Mouse (Mus musculus): ENCODE results near the gene Cacng4. TPM values are rescaled to one million over a fixed set of nuclear protein-coding genes. Genes with fewer than 3 reads are reported as not detected.

Gene Cacng4
- polyA plus RNA-seq, 1 experiment: 2.3 TPM

DNA sequence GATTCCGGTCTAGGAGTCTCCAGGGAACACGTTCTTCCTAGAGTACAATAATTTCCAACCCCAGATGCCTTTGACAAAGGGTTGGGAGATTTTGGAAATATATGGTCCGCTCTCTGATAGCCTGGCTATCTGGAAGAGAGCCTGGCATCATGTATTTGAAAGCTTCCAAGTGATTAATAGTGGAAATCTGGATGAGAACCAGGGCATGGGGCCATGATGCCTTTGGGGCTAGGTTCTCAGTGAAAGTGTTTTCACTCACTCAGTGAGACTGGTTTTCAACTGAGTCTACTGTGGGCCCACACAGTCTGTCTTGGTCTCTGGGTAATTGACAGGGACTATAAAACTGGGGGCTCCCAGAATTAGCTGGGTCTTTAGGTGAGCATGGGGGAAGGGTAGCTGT, 7.6 kb upstream of the Cacng4 start:
- H3K4me3 ChIP-seq (ENCODE audit: control insufficient read depth, low read depth, low read length): no peak overlapping the region
- H3K27ac ChIP-seq (ENCODE audit: control insufficient read depth, insufficient read depth, low read depth, low read length): no peak overlapping the region
- TF ChIP-seq POLR2A (IDR thresholded peaks at IDR 0.05; ENCODE audit: control insufficient read depth, low read depth, low read length): no peak
- TF ChIP-seq CTCF (IDR thresholded peaks at IDR 0.05; ENCODE audit: control insufficient read depth, insufficient read depth, insufficient replicate concordance, low read depth, low read length): no peak
- no peaks in the 10 kb centered on the region for H3K27me3 ChIP-seq (ENCODE audit: control insufficient read depth, insufficient read depth, low read length)
- H3K36me3 ChIP-seq (ENCODE audit: control insufficient read depth, insufficient read depth, low read length): no peaks in the 10 kb centered on the region
- no peaks in the 10 kb centered on the region for H3K4me1 ChIP-seq (ENCODE audit: control insufficient read depth, insufficient read depth, low read length)

DNA sequence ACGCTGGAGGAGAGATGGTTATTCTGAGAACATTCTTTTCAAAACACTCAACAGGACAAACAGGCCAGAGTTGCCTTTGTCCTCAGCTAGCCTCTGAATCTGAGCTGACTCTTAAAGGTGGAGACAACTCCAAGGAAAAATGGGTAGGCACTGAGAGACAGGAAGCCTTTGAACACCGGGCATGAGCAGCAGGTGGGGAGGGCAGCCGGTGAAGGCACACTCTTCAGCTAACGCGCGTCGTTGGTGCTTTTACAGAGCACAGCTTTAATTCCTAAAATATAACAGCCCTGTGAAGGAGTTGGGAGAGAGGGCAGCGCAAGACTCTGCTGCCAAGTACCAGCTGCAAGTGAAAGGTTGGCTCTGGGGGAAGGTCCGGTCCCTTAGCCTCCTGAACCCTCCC, 5.0 kb upstream of the Cacng4 start:
- TF ChIP-seq POLR2A (IDR thresholded peaks at IDR 0.05; ENCODE audit: control insufficient read depth, low read depth, low read length): no peak
- TF ChIP-seq CTCF (IDR thresholded peaks at IDR 0.05; ENCODE audit: control insufficient read depth, insufficient read depth, insufficient replicate concordance, low read depth, low read length): no peak
- Histone ChIP-seq H3K27ac (ENCODE audit: control insufficient read depth, insufficient read depth, low read depth, low read length) (no peak overlapping the region), H3K36me3 (ENCODE audit: control insufficient read depth, insufficient read depth, low read length) (no peaks in the 10 kb centered on the region), H3K27me3 (ENCODE audit: control insufficient read depth, insufficient read depth, low read length) (no peaks in the 10 kb centered on the region; the same call in 1 of the 2 replicates), H3K4me3 (ENCODE audit: control insufficient read depth, low read depth, low read length) (no peak overlapping the region), H3K4me1 (ENCODE audit: control insufficient read depth, insufficient read depth, low read length) (peaks cover 4% of the 10 kb centered on the region)

DNA sequence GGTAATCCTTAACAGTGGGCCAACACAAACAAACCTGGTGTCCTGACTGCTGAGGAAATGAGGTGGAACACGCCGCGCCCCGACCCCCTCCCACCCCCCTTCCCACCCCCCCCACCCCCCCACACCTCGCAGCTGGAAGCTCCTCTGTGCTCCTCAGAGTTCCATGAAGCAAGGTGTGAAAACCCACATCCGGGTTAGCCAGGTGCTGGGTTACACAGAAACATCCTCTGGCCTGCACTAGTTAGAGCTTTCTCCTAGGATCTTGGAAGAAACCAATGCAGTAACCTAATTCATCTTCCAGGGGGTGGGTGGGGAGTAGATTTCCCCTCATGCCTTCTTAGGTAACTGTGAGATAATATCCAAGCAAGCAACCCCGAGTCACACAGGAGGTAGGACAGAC, 2.0 kb upstream of the Cacng4 start:
- H3K27me3 ChIP-seq (ENCODE audit: control insufficient read depth, insufficient read depth, low read length): peaks cover 4% of the 10 kb centered on the region
- no peak overlapping the region for H3K27ac ChIP-seq (ENCODE audit: control insufficient read depth, insufficient read depth, low read depth, low read length)
- peaks cover 4% of the 10 kb centered on the region for H3K4me1 ChIP-seq (ENCODE audit: control insufficient read depth, insufficient read depth, low read length)
- no peaks in the 10 kb centered on the region for H3K36me3 ChIP-seq (ENCODE audit: control insufficient read depth, insufficient read depth, low read length)
- no peak overlapping the region for H3K4me3 ChIP-seq (ENCODE audit: control insufficient read depth, low read depth, low read length)
- TF ChIP-seq POLR2A (IDR thresholded peaks at IDR 0.05; ENCODE audit: control insufficient read depth, low read depth, low read length) (no peak), CTCF (IDR thresholded peaks at IDR 0.05; ENCODE audit: control insufficient read depth, insufficient read depth, insufficient replicate concordance, low read depth, low read length) (no peak)

DNA sequence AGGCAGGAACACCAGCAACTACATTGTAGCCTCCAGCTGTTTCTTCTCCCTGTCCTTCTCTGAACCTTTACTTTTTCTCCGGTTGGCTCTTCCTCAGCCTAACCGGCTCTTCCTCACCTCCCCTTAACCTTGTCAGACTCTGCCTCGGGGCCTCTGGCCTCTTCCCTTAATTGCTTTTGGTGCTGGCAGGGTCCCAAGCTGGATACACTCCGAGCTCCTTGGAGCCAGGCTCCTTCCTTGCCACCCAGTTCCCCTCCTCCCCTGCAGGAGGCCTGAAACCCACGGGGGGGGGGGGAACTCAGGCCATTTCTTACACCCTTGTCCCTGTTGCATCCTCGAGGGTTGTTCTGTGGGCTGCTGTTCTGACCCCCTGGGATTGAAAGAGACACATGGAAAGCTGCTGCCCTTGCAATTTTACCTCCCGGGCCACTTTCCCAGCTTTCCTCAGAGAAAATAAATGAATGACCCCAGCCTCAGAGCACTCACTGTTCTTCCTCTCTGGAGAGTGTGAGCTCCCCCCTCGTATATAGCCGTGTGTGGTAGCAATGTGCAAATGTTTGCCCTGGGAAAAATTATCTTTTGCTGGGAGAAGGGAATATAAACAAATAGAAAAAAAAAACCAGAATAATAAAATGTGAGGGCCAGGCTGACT, 1.2 kb upstream of the Cacng4 start:
- H3K27ac ChIP-seq (ENCODE audit: control insufficient read depth, insufficient read depth, low read depth, low read length): no peak overlapping the region
- no peaks in the 10 kb centered on the region for H3K36me3 ChIP-seq (ENCODE audit: control insufficient read depth, insufficient read depth, low read length)
- peaks cover 4% of the 10 kb centered on the region for H3K4me1 ChIP-seq (ENCODE audit: control insufficient read depth, insufficient read depth, low read length)
- H3K27me3 ChIP-seq (ENCODE audit: control insufficient read depth, insufficient read depth, low read length): peaks cover 4% of the 10 kb centered on the region
- TF ChIP-seq CTCF (IDR thresholded peaks at IDR 0.05; ENCODE audit: control insufficient read depth, insufficient read depth, insufficient replicate concordance, low read depth, low read length) (no peak), POLR2A (IDR thresholded peaks at IDR 0.05; ENCODE audit: control insufficient read depth, low read depth, low read length) (no peak)
- no peak overlapping the region for H3K4me3 ChIP-seq (ENCODE audit: control insufficient read depth, low read depth, low read length)

DNA sequence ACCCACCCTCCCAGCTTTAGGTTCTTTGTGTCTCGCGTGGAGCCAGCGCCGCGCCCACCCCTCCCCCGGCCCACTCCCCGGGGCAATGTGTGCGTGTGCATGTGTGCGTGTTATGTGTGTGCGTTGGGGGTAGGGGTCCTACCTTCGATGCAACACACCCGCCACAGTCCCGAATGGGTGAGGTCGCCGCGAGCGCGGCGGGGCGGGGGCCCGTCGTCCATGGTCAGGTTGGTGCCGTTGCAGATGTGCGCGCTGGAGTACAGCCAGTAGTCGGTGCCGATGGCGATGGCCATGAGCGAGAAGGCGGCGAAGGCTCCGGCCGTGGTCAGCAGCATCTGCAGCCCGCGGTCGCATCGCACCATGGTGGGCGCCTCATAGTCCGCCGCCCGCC, 259 bp downstream of the Cacng4 start:
- peaks cover 4% of the 10 kb centered on the region for H3K27me3 ChIP-seq (ENCODE audit: control insufficient read depth, insufficient read depth, low read length)

DNA sequence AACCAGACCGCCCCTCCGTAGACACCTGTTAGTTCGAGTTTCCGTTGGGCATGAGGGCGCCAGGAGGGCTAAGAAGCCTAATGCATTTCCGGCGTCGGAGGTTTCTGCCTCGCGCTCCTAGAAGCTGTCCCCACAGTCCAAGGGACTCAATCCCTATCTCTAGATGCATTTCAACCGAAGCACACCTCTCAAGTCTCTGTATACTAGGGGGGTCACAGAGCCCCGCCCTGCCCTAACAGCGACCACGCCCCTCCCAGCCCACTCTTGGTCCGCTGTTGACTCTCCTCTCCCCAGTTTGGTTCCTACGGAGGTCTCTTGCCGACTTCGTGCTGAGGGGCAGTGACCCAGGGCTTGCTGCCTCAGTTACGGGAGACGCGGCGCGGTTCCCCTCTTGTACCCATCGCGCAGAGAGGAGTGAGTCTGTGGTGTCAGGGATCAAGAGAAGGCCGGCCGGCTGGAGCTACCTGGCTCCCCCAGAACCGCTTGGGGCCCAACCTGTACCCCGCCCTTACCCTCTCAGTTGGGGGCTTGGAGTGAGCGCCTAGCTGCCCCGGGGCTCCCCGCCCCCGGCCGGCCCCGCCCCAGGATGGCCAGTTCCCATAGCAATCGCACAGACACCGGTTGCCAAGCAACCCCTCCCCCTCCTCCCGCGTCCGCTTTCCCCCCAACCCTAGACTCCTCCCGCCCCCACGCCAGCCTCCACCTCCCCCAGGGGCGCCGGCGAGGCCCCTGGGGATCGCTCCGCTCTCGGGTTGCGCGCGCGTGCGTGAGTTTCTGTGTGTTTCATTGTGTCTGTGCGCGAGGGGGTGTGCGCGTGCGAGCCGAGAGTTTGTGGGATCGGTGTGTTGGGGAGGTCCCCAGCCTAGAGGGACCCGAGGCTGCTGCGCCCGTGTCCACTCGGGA, 906 bp downstream of the Cacng4 start:
- TF ChIP-seq POLR2A (IDR thresholded peaks at IDR 0.05; ENCODE audit: control insufficient read depth, low read depth, low read length): 0 out of 2 replicates have a peak, but pooled peaks have one; percentile 8
- no peak for TF ChIP-seq CTCF (IDR thresholded peaks at IDR 0.05; ENCODE audit: control insufficient read depth, insufficient read depth, insufficient replicate concordance, low read depth, low read length)
- peaks cover 4% of the 10 kb centered on the region for H3K27me3 ChIP-seq (ENCODE audit: control insufficient read depth, insufficient read depth, low read length)
- no peak overlapping the region for H3K27ac ChIP-seq (ENCODE audit: control insufficient read depth, insufficient read depth, low read depth, low read length)
- H3K4me1 ChIP-seq (ENCODE audit: control insufficient read depth, insufficient read depth, low read length): peaks cover 4% of the 10 kb centered on the region
- no peaks in the 10 kb centered on the region for H3K36me3 ChIP-seq (ENCODE audit: control insufficient read depth, insufficient read depth, low read length)
- peak overlapping the region; percentile 75 for H3K4me3 ChIP-seq (ENCODE audit: control insufficient read depth, low read depth, low read length)

More for the DNA sequence above, 259 bp downstream of the Cacng4 start:
- Histone ChIP-seq H3K36me3 (ENCODE audit: control insufficient read depth, insufficient read depth, low read length) (no peaks in the 10 kb centered on the region), H3K4me1 (ENCODE audit: control insufficient read depth, insufficient read depth, low read length) (peaks cover 4% of the 10 kb centered on the region), H3K4me3 (ENCODE audit: control insufficient read depth, low read depth, low read length) (peak overlapping the region; percentile 75), H3K27ac (ENCODE audit: control insufficient read depth, insufficient read depth, low read depth, low read length) (no peak overlapping the region)
- no peak for TF ChIP-seq POLR2A (IDR thresholded peaks at IDR 0.05; ENCODE audit: control insufficient read depth, low read depth, low read length)
- TF ChIP-seq CTCF (IDR thresholded peaks at IDR 0.05; ENCODE audit: control insufficient read depth, insufficient read depth, insufficient replicate concordance, low read depth, low read length): no peak

DNA sequence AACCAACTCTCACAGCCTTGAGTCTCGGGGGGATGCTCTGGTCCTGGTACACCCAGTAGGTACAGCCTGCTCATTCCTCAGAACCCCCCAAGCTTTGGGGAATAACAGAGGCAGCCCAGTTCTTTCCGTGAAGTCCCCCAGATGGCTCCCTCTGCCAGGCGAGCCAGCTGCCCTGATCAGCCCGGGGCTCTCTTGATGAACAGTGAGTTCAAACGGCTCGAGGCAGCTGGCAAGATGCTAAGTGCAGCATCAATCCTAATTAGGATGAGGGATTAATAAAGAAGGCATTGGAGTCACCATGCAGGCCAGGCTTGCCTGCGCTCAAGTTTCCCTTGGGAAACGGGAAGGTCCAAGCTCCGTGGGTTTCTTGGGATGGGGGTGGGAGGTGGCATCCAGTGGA, 2.2 kb downstream of the Cacng4 start:
- H3K4me3 ChIP-seq (ENCODE audit: control insufficient read depth, low read depth, low read length): peak overlapping the region; percentile 75
- peaks cover 4% of the 10 kb centered on the region for H3K27me3 ChIP-seq (ENCODE audit: control insufficient read depth, insufficient read depth, low read length)
- H3K36me3 ChIP-seq (ENCODE audit: control insufficient read depth, insufficient read depth, low read length): no peaks in the 10 kb centered on the region
- peaks cover 4% of the 10 kb centered on the region for H3K4me1 ChIP-seq (ENCODE audit: control insufficient read depth, insufficient read depth, low read length)
- TF ChIP-seq CTCF (IDR thresholded peaks at IDR 0.05; ENCODE audit: control insufficient read depth, insufficient read depth, insufficient replicate concordance, low read depth, low read length) (no peak), POLR2A (IDR thresholded peaks at IDR 0.05; ENCODE audit: control insufficient read depth, low read depth, low read length) (no peak)
- H3K27ac ChIP-seq (ENCODE audit: control insufficient read depth, insufficient read depth, low read depth, low read length): no peak overlapping the region
